Mouse (Mus musculus) thymus, adult 2 months (tissue): Measurements from ENCODE around the gene Ltbp1. TPM values are rescaled to one million over a fixed set of nuclear protein-coding genes. Genes with fewer than 3 reads are reported as not detected.

Experiments
- DNase-seq: peaks from one replicate; pipeline ENCODE4 v3.0.0; 2021
- H3K27ac ChIP-seq: fragments of 200-500 bp; 2 replicates; pipeline ENCODE4 v1.5.1; 2012; ENCODE audit warnings: low read length, control low read depth; ENCODE audit not compliant: control insufficient read depth, insufficient read depth
- H3K27me3 ChIP-seq: fragments of 200-500 bp; 2 replicates; pipeline ENCODE4 v1.6.1; 2012; ENCODE audit warnings: mild to moderate bottlenecking, low read length, moderate library complexity, mixed read lengths; ENCODE audit not compliant: control insufficient read depth, insufficient read depth
- H3K36me3 ChIP-seq: fragments of 200-500 bp; 2 replicates; pipeline ENCODE4 v1.6.1; 2012; ENCODE audit warnings: mild to moderate bottlenecking, low read length, moderate library complexity; ENCODE audit not compliant: control insufficient read depth, insufficient read depth
- H3K4me1 ChIP-seq: fragments of 200-500 bp; replicated peaks from 2 replicates; pipeline ENCODE4 v1.6.1; 2012; ENCODE audit warnings: low read length; ENCODE audit not compliant: control insufficient read depth, insufficient read depth
- H3K4me3 ChIP-seq: fragments of 200-500 bp; 2 replicates; pipeline ENCODE4 v1.5.1; 2012; ENCODE audit warnings: mild to moderate bottlenecking, low read length, control low read depth, moderate library complexity; ENCODE audit not compliant: control insufficient read depth, insufficient read depth
- CTCF ChIP-seq: fragments of 200-500 bp; IDR thresholded peaks from 2 replicates; pipeline ENCODE4 v1.5.1; 2012; ENCODE audit warnings: mild to moderate bottlenecking, control low read depth, low read length, moderate library complexity, borderline replicate concordance; ENCODE audit not compliant: control insufficient read depth, poor library complexity, insufficient read depth; ENCODE audit errors: extremely low read depth
- POLR2A ChIP-seq: fragments of 200-500 bp; IDR thresholded peaks from 2 replicates; pipeline ENCODE4 v1.6.1; 2012; ENCODE audit warnings: mild to moderate bottlenecking, low read length, control low read depth, moderate library complexity; ENCODE audit not compliant: control insufficient read depth, poor library complexity, insufficient read depth; ENCODE audit errors: extremely low read depth
- WGBS: fragments of 180-500 bp; shearing (Covaris S2); methylation state at CpG from one replicate; pipeline ENCODE4 v1.1.7; 2018; 5-methylcytosine and 5-hydroxymethylcytosine counted together
- polyA plus RNA-seq: library from polyadenylated mRNA; depleted of rRNA; stranded (reverse); fragments of >200 nt; gene quantifications from 2 replicates; pipeline ENCODE4 v1.2.3, GENCODE M21; 2012

Ltbp1 gene
- polyA plus RNA-seq, 1 experiment: 4.0 TPM

DNA sequence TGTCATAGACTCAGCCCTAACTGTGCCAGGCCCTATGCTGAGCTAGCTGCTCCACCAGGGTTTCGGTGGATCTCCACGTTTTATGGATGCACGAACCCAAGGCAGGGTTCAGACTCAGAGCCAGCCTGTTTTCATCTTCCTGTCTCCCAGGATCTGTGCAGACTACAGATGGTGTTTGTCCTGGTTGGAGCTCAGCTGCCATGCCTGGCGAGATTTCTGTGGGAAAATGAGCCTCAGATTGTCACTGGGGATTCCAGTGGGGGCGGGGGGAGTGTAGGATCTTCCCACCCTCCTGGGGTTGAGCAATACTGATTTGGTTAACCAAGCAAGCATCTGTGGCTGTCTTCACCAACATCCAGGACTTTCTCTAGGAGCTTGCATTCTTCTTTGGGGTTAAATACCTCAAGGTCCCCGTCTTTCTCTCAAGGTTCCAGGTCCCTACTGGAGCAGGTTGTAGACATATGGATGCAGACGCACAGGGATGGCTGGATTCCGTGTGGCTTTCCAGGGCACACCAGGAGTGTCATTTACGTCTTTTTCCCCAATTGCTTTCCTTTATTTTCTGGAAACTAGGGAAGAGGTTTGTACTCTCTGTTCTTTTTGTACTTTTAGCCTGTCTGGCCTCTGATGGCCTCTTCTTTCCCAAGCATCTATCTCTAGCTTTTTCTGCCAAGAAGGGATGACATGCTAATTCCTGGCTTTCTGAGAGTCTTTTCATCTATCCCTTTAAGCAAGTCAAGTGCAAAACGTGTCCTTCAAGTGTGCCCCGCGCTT lies 22.2 kb downstream of the Ltbp1 start:
- no peak overlapping the region for H3K27ac ChIP-seq
- TF ChIP-seq CTCF (no peak), POLR2A (no peak)
- H3K4me1 ChIP-seq: no peaks in the 10 kb centered on the region
- no peak for DNase-seq
- no peak overlapping the region for H3K4me3 ChIP-seq
- H3K36me3 ChIP-seq: no peaks in the 10 kb centered on the region
- no peaks in the 10 kb centered on the region for H3K27me3 ChIP-seq
- 89% methylated on average over 12 of the region's 12 CpGs for WGBS

DNA sequence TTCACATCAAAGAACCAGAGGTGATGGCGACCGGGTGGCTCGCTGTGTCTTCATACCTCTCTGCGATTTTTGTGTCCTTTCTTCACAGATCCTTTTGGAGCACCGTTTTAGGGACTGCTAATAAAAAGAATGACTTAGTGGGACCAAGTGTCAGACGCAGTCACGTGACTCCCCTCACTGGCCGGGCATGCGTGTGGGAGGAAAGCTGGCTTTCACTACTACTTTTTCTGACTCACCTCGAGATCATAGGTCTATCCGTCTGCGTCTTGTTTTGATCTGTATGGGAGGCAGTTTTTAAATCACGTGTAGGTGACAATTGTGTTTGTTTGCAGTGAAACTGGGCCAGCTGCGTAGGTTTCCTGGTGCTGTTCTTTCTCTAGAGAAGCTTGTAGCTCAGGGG lies 28.0 kb downstream of the Ltbp1 start:
- H3K4me1 ChIP-seq: no peaks in the 10 kb centered on the region
- no peak for TF ChIP-seq POLR2A
- H3K27ac ChIP-seq: no peak overlapping the region
- no peak overlapping the region for H3K4me3 ChIP-seq
- 88% methylated on average over 14 of the region's 14 CpGs for whole genome bisulfite sequencing
- no peak for DNase-seq
- no peaks in the 10 kb centered on the region for H3K36me3 ChIP-seq
- H3K27me3 ChIP-seq: no peaks in the 10 kb centered on the region

DNA sequence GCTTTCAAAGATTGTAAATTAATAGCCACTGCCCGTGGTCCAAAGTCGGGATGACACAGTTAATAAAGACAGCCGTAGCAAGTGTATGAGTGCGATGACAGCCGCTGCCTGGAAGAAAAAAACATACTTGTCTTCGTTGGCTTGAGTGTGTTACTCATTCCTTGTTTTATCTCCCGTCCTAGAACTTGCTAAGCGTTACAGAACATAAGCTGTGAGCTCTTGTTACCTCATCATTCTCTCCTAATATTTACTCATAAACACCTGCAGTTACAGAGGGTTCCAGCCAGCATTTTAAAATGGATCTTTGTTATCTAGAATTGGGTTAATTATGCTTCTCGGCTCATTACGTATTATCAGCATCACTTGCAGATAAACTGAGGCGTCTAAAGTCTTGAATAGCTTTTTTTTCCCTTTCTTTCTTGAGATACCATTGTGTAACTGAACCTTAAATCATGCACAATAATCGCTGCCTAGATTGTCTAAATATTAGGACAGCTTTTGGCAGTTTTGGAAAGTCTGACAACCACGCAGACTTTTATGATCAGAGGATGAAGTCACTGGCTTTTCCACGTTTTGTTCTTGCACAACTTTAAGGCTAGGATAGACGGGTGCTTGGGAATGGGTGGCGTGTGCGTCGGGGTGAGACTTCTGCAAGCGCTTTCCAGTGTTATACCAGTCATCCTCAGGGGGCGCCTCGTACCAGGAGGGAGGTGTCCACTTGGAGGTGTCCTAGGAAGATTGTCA lies 28.7 kb downstream of the Ltbp1 start:
- no peak for TF ChIP-seq CTCF
- TF ChIP-seq POLR2A: no peak
- H3K4me1 ChIP-seq: no peaks in the 10 kb centered on the region
- no peak for DNase-seq
- no peak overlapping the region for H3K27ac ChIP-seq
- H3K4me3 ChIP-seq: no peak overlapping the region
- H3K36me3 ChIP-seq: no peaks in the 10 kb centered on the region
- H3K27me3 ChIP-seq: no peaks in the 10 kb centered on the region
- 93% methylated on average over 21 of the region's 21 CpGs for WGBS

DNA sequence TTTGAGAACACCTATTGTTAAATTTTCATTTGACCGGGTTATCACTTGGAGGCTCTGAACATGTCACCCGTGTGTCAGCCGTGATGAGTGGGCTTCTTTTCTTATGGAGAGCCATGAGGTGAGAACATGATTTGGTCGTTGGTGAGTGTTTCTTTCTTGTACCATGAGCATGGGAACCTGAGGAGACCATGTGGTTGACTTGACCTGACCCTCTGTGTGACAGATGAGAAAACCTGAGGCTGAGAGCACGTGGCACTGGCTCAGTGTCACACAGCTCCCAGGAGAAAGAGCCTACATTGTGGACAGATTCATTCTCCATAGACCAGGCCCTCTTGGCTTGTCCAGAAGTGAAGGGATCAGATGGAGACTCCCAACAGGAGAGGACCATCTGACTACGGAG lies 31.5 kb downstream of the Ltbp1 start:
- WGBS: 75% methylated on average over 6 of the region's 6 CpGs

DNA sequence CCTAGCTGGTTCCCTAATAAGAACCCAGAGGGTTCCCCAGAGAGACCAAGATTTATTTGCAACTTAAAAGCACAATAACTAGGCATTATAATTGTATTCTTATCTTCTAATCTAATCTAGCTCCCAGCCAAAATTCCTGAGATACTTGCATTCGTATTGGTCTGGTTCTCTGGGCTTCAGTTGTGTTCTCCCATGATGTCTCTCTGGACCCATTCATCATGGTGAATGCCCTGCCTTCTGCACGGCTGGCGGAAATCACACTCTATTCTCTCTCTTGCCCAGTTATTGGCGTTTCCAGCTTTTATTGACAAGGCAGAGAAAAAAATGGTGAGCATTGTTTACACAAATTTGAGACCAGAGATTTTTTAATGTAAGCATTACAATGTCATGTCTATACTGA lies 33.6 kb downstream of the Ltbp1 start:
- Histone ChIP-seq H3K4me1 (no peaks in the 10 kb centered on the region), H3K36me3 (no peaks in the 10 kb centered on the region), H3K27ac (no peak overlapping the region), H3K4me3 (no peak overlapping the region), H3K27me3 (no peaks in the 10 kb centered on the region)
- WGBS: 91% methylated on average over 4 of the region's 4 CpGs
- no peak for DNase-seq
- TF ChIP-seq CTCF: no peak
- no peak for TF ChIP-seq POLR2A

More for the DNA sequence above, 31.5 kb downstream of the Ltbp1 start:
- no peak for DNase-seq
- H3K27me3 ChIP-seq: no peaks in the 10 kb centered on the region
- H3K27ac ChIP-seq: no peak overlapping the region
- no peak overlapping the region for H3K4me3 ChIP-seq
- no peak for TF ChIP-seq POLR2A
- TF ChIP-seq CTCF: no peak
- no peaks in the 10 kb centered on the region for H3K4me1 ChIP-seq
- H3K36me3 ChIP-seq: no peaks in the 10 kb centered on the region

DNA sequence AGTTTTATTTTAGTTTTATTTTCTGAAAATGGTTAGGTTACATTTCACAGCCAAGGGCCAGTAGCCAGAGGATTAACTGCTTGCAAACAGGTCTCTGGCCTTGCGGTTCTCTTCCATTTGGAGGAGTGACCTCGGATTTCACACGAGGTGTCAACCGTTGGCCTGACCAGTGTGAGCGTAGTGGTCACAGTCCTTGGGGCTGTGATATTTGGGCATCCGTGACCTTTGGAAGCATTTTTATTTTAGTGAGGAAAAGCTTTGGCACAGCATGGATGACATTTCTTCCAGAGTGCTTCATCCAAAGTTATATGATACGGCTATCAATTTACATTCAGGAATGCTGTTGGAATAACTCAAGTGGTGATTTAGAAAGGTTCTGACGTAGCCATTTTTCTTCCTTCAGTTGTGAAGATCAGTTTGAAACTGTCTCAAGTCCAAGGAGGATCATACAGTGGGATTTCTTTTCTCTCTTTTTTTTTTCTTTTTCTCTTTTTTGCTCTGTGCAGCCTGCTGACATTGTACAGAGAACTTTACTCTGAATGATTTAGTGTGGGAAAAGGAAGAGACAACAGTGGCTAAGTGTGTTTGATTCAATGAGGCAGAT lies 44.1 kb downstream of the Ltbp1 start:
- Histone ChIP-seq H3K36me3 (no peaks in the 10 kb centered on the region), H3K27me3 (no peaks in the 10 kb centered on the region), H3K4me3 (no peak overlapping the region), H3K27ac (no peak overlapping the region), H3K4me1 (no peaks in the 10 kb centered on the region)
- DNase-seq: no peak
- TF ChIP-seq CTCF: no peak
- no peak for TF ChIP-seq POLR2A
- WGBS: 88% methylated on average over 8 of the region's 8 CpGs
